Mouse (Mus musculus) forebrain, embryonic 12.5 days (tissue): ENCODE data around the gene Asah2. TPM values are rescaled to one million over a fixed set of nuclear protein-coding genes. Genes with fewer than 3 reads are reported as not detected.
"Not testable (repeated sequence)": the region's sequence is repeated elsewhere in the genome, so short reads cannot be mapped to it uniquely, and the experiment has no call there.

Experiments
- ATAC-seq: fragments of 200-750 bp; cut with Nextera tagmentation; 2 replicates; pipeline ENCODE4 v1.8.0; 2017; ENCODE audit warnings: moderate TSS enrichment; ENCODE audit not compliant: low FRiP score
- H3K27ac ChIP-seq: fragments of 300-500 bp; sonication (generic); 2 replicates; pipeline ENCODE4 v1.5.1; 2016; ENCODE audit warnings: mild to moderate bottlenecking
- H3K27me3 ChIP-seq: fragments of 300-500 bp; sonication (generic); 2 replicates; pipeline ENCODE4 v1.6.1; 2016; ENCODE audit warnings: mild to moderate bottlenecking
- H3K36me3 ChIP-seq: fragments of 300-500 bp; sonication (generic); replicated peaks from 2 replicates; pipeline ENCODE4 v1.6.1; 2016; ENCODE audit warnings: mild to moderate bottlenecking
- H3K4me1 ChIP-seq: fragments of 300-500 bp; sonication (generic); 2 replicates; pipeline ENCODE4 v1.6.1; 2016
- H3K4me2 ChIP-seq: fragments of 300-500 bp; sonication (generic); 2 replicates; pipeline ENCODE4 v1.6.1; 2016; ENCODE audit warnings: mild to moderate bottlenecking, moderate library complexity
- H3K4me3 ChIP-seq: fragments of 300-500 bp; sonication (generic); replicated peaks from 2 replicates; pipeline ENCODE4 v1.5.1; 2016; ENCODE audit warnings: mild to moderate bottlenecking
- H3K9ac ChIP-seq: fragments of 300-500 bp; sonication (generic); 2 replicates; pipeline ENCODE4 v1.6.1; 2016; ENCODE audit warnings: mild to moderate bottlenecking
- H3K9me3 ChIP-seq: fragments of 300-500 bp; sonication (generic); 2 replicates; pipeline ENCODE4 v1.6.1; 2016
- WGBS: fragments of 180-500 bp; shearing (Covaris S2); methylation state at CpG from one replicate; pipeline ENCODE4 v1.1.7; 2016; 5-methylcytosine and 5-hydroxymethylcytosine counted together
- polyA plus RNA-seq: library from polyadenylated mRNA; unstranded; fragments of >200 nt; fragmentation: Nextera tagmentation; extraction: Ambion mirVana; gene quantifications from 2 replicates; pipeline ENCODE4 v1.2.1, GENCODE M21; 2016

Asah2 gene
- polyA plus RNA-seq: 0.29 and 0.41 TPM in 2 replicates

DNA sequence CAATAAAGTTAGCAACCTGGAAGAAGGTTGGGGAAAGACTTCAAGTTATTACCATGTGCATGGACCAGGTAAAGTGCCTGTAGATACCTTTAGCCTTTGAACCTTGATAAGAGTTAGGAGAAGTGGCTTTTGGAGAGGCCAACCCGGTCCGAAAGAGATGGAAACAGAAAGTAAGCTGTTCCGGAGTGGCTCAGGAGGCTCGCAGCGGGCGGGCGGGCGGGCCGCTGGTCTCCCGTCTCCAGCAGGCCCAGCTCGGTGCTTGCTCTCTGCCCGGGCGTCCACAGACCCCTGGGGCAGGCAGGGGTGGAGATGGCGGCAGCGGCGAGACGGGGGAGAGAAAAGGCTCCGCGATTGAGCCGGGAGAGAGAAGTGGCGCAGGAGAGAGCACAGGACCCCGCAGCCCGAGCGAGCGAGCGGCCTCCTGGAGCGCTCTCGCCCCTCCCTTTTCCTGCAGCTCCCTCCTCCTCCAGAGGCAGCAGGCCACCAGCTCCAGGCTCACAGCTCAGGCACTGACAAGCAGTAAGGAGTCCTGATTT, at the start of gene Asah2:
Gene Asah2, minus strand, starts transcription at position 441 of the 536 bp plus-strand sequence.
- WGBS: under 1% methylated on average over 28 of the region's 28 CpGs
- peak within 1 kb of the TSS; percentile 59 for H3K4me3 ChIP-seq
- peak within 1 kb of the TSS; percentile 53; the same call in 1 of the 2 replicates for H3K27ac ChIP-seq
- no peaks in the 10 kb centered on the region for H3K36me3 ChIP-seq
- H3K4me1 ChIP-seq: peaks cover 3% of the 10 kb centered on the region; the same call in 1 of the 2 replicates
- peak within 1 kb of the TSS; percentile 66 for H3K4me2 ChIP-seq
- no peaks in the 10 kb centered on the region for H3K9me3 ChIP-seq
- ATAC-seq: peak; percentile 96
- H3K27me3 ChIP-seq: peaks cover 9% of the 10 kb centered on the region; the same call in 1 of the 2 replicates
- peak within 1 kb of the TSS; percentile 75 for H3K9ac ChIP-seq

DNA sequence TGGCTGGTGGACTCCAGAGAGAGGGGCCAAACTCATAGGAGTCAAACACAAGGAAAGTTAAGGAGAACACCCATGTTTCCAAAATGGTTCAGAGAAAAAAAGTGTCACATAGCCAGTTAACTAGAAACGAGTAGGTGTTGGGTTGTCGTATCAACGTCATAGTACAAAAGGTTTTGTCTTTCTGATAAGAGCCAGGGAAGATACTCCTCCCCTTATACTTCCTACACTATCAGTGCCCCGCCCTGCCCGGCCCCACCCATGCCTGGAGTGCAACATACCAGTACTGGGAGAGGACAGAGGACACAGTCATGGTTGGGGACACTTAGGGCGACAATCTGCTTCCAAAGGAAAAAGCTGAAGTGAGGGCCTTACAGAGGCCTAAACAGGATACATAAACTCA, 49.0 kb upstream of the Asah2 start:
- Histone ChIP-seq H3K27me3 (no peaks in the 10 kb centered on the region), H3K9me3 (no peaks in the 10 kb centered on the region), H3K9ac (no peak overlapping the region), H3K4me2 (no peak overlapping the region), H3K4me1 (no peaks in the 10 kb centered on the region), H3K4me3 (no peak overlapping the region), H3K27ac (no peak overlapping the region), H3K36me3 (no peaks in the 10 kb centered on the region)
- 89% methylated on average over 6 of the region's 6 CpGs for WGBS
- no peak for ATAC-seq

DNA sequence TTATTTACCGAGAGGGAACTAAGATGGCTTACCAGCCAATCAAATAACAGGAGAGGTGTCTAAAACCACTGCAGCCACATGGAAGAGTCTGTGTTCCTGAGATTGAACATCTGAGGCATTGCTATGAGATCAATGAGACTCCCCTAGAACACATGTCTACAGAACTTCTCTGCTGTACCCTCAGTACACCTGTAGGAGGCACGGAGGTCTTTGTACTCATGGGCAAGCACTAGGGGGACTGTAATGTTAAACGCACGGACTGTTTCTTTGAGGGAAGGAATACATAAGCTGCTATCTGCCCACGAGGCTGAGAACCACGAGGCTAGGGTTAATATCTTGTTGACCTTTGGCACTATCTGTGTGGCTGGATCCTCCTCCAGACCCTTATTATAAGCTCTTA, 44.5 kb upstream of the Asah2 start:
- Histone ChIP-seq H3K27me3 (no peaks in the 10 kb centered on the region), H3K9ac (no peak overlapping the region), H3K4me1 (no peaks in the 10 kb centered on the region), H3K9me3 (no peaks in the 10 kb centered on the region), H3K4me2 (no peak overlapping the region), H3K4me3 (no peak overlapping the region), H3K27ac (no peak overlapping the region), H3K36me3 (no peaks in the 10 kb centered on the region)
- no peak for ATAC-seq
- WGBS: 80% methylated on average over 6 of the region's 6 CpGs

DNA sequence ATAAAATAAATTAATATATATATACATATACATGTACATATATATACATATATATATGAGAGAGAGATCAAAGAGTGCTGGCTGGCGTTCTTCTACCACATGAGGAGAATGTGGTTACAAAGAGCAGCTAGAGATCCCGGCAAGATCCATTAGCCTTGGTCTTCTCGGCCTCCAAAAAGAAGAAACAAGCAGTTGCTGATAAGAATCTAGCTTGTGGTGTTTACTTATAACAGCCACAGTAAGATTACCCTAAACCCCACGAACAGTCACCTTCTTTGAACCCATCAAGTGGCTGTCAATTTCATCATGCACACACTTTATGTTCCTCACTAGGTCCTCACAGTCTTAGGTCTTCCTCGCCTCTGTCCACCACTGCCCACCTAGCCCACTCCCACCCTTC, 40.7 kb upstream of the Asah2 start:
- Histone ChIP-seq H3K9ac (no peak overlapping the region), H3K9me3 (no peaks in the 10 kb centered on the region), H3K4me2 (no peak overlapping the region), H3K4me3 (no peak overlapping the region), H3K4me1 (no peaks in the 10 kb centered on the region), H3K27me3 (no peaks in the 10 kb centered on the region), H3K27ac (no peak overlapping the region), H3K36me3 (no peaks in the 10 kb centered on the region)
- ATAC-seq: no peak
- WGBS: 92% methylated on average over 5 of the region's 5 CpGs

DNA sequence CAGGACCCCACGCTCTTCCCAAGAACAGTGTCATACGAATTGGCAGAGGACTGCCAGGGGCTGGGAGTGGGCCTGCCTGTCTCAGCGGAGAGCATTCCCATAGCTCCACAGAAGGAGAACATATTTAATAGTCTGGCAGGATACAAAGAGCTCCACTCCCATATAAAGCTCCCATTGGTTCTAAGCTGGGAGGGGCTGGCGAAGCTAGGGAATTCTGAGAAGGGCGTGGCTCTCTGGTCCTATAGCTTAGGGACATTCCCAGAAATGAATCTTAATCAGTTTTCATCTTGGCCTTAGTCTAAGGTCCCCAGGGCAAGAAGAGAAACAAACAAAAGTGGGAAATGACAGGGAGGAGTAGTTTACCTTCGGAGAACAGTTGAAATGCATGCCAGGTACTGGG, 34.4 kb upstream of the Asah2 start:
- WGBS: 86% methylated on average over 6 of the region's 6 CpGs

DNA sequence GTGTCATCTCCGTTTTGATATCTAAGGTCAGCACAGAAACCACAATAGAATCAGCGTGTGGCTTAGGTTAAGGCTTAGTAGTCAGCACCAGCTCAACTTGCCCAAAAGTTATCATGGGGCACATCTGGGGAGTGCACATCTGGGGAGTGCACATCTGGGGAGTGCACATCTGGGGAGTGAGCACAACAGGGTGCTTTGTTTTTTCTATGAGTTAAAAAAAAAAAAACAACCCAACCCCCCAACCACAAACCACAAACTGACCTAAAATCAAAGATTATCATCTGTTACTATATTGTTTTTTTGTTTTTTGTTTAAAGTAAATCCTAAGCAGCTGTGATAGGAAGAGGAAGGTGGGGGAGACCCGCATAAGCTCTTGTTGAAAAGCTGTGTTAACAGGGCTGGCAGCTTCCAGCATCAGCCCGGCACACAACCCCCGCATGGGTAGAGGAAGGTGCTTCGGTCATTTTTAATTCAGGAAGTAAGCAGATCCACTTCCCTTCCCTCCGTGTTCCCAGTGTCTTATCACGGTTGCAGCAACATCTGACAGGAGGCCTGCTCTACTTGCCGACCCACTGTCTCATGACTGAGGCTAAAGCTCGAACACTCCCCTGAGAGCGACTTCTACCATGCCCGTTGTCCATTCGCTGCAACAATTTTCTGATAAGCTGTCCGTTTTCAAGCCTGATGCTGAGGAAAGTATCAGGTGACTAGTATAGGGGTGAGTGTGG, 30.5 kb upstream of the Asah2 start:
- no peaks in the 10 kb centered on the region for H3K36me3 ChIP-seq
- no peak overlapping the region for H3K27ac ChIP-seq
- H3K4me3 ChIP-seq: no peak overlapping the region
- H3K27me3 ChIP-seq: no peaks in the 10 kb centered on the region
- no peaks in the 10 kb centered on the region for H3K9me3 ChIP-seq
- no peak for ATAC-seq
- no peak overlapping the region for H3K9ac ChIP-seq
- peaks cover 6% of the 10 kb centered on the region for H3K4me1 ChIP-seq
- no peak overlapping the region for H3K4me2 ChIP-seq
- 88% methylated on average over 14 of the region's 14 CpGs for WGBS

More for the DNA sequence above, 34.4 kb upstream of the Asah2 start:
- H3K27me3 ChIP-seq: no peaks in the 10 kb centered on the region
- no peaks in the 10 kb centered on the region for H3K9me3 ChIP-seq
- H3K4me3 ChIP-seq: no peak overlapping the region
- H3K9ac ChIP-seq: no peak overlapping the region
- no peak overlapping the region for H3K27ac ChIP-seq
- no peaks in the 10 kb centered on the region for H3K4me1 ChIP-seq
- no peaks in the 10 kb centered on the region for H3K36me3 ChIP-seq
- H3K4me2 ChIP-seq: no peak overlapping the region
- ATAC-seq: no peak

DNA sequence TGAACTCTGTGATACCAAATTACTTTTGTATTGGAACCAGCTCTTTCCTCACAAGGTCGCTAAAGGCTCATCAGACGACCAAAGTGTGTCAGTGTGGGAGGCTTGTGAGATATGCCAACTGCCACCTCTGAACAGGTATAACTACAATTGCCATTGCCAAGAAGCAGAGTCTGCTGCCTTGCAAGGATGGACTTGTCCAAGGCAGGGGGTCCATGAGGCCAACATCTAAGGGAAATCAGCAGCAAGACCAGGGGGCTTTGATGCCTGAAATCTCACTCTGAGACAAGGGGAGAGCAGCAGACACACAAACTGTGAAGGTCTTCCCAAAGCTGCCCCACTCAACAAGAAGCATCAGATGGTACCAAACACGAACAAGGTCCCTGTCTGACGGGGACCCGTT, 29.9 kb upstream of the Asah2 start:
- no peak overlapping the region for H3K9ac ChIP-seq
- H3K27me3 ChIP-seq: no peaks in the 10 kb centered on the region
- peaks cover 6% of the 10 kb centered on the region for H3K4me1 ChIP-seq
- WGBS: 78% methylated on average over 5 of the region's 5 CpGs
- no peak overlapping the region for H3K4me2 ChIP-seq
- no peak overlapping the region for H3K4me3 ChIP-seq
- no peak for ATAC-seq
- H3K27ac ChIP-seq: no peak overlapping the region
- no peaks in the 10 kb centered on the region for H3K36me3 ChIP-seq
- H3K9me3 ChIP-seq: no peaks in the 10 kb centered on the region

DNA sequence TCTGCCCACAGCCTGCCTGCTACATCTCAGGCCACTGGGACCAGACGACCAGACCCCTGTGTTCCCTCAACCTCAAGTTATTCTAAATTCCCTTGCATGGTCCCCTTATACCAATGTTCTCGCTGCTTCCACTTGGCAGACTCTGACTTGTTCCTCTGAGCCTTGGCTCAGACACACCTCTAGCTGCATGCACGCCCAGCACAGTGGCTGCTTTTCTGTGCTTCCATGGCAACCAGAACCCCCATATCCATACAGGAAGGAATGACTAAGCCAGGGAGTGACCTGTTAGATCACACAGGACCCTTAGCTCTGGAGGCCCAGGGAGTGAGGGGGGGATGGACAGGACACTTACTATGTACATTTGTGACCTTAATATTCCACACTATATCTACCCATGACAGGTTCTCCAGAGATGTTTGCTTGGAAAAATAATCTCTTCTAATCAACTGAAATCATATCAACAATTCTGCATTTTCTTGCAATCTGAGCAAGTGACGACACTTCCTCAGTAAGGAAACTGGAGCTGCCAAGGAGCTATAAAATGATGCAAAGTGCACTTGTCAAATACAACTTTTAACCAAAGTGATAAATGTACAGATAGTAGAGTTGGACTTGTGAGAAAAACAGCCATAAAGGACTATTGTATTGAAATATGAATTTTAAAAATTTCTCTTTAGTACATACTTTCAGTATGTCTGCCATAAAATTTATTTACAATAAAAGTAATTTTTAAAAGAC, 29.0 kb upstream of the Asah2 start:
- Histone ChIP-seq H3K4me1 (peaks cover 6% of the 10 kb centered on the region), H3K27ac (no peak overlapping the region), H3K4me3 (no peak overlapping the region), H3K27me3 (no peaks in the 10 kb centered on the region), H3K9ac (no peak overlapping the region), H3K36me3 (no peaks in the 10 kb centered on the region), H3K9me3 (no peaks in the 10 kb centered on the region), H3K4me2 (no peak overlapping the region)
- ATAC-seq: 0 out of 2 replicates have a peak, but pooled peaks have one; percentile 41
- WGBS: 55% methylated on average over 4 of the region's 4 CpGs

DNA sequence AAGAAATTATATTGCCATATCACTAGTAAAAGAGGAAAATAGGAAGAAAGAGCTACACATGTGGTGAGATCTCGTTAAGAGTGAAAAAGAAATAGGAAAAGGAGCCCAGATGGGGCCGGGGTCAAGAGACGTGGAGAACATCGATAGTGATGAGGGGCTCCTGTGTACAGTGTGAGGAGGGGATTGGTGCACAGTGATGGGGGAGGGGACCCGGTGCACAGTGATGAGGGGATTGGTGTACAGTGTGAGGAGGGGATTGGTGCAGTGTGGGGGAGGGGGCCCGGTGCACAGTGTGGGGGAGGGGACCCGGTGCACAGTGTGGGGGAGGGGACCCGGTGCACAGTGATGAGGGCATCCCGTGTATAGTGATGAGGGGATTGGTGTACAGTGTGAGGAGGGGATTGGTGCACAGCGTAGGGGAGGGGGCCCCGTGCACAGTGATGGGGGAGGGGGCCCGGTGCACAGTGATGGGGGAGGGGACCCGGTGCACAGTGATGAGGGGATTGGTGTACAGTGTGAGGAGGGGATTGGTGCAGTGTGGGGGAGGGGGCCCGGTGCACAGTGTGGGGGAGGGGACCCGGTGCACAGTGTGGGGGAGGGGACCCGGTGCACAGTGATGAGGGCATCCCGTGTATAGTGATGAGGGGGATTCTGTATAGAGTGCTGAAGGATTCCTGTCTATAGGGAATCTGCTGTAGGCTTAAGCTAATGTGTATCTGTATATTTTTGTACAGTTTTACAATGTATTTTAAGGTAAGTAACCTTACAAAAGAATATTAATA, 23.9 kb upstream of the Asah2 start:
- H3K36me3 ChIP-seq, H3K4me2 ChIP-seq, H3K27me3 ChIP-seq, H3K4me1 ChIP-seq, H3K27ac ChIP-seq, H3K4me3 ChIP-seq, H3K9ac ChIP-seq, H3K9me3 ChIP-seq: not testable (repeated sequence)
- whole genome bisulfite sequencing: 91% methylated on average over 13 of the region's 17 CpGs
- 0 out of 2 replicates have a peak, but pooled peaks have one; percentile 68 for ATAC-seq

DNA sequence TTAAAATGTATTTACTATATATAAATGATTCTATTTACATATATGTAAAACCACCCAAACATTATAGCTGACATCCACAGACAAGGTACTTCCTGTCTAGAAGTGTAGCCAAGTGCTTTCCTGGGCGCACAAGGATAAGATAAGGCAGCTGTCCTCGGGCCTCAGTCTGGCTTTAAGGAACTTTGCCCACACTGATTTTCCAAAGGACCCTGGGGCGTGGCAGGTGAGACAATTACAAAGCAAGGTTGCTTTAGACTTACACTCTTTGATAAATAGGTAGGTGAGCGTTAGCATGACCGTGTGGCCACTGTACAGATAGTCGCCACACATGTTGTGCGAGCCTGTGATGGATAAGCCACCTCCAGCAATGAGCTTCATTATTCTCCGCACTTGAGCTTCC, 21.3 kb upstream of the Asah2 start:
- no peaks in the 10 kb centered on the region for H3K9me3 ChIP-seq
- no peak for ATAC-seq
- H3K36me3 ChIP-seq: no peaks in the 10 kb centered on the region
- H3K4me2 ChIP-seq: no peak overlapping the region
- no peaks in the 10 kb centered on the region for H3K4me1 ChIP-seq
- H3K9ac ChIP-seq: no peak overlapping the region
- no peak overlapping the region for H3K4me3 ChIP-seq
- H3K27ac ChIP-seq: no peak overlapping the region
- WGBS: 94% methylated on average over 8 of the region's 8 CpGs
- H3K27me3 ChIP-seq: no peaks in the 10 kb centered on the region

DNA sequence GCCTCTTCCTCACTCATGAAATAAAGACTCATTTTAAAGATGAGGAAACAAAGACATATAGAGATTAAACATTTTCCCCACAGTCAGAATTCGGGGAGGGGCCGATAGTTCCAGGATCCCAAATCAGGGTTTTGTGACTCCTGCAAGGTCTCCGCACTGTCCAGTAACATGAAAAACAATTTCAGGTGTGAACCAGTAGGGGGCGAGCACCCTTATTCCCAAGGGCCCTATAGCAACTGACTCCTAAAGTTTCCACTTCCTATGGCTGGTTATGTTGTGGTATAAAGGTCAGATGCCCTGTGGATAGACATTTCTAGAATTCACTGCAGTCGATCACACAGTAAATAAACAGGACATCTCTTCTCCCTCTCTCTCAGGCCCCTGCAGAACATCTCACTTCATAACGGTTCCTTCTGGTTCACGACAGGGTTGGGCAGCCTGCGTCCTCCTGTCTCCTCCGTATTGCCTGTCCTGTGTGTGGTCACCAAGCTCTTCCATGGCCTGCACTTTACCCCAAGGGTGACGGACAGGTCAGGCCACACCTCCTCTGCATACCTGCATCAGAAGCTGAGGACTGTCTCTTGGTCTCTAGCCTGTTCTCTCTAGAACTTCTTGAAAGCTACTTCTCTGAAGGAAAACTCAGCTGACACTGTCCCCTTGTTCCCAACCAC, 19.3 kb upstream of the Asah2 start:
- H3K9me3 ChIP-seq: no peaks in the 10 kb centered on the region
- ATAC-seq: no peak
- no peak overlapping the region for H3K4me2 ChIP-seq
- no peaks in the 10 kb centered on the region for H3K36me3 ChIP-seq
- no peak overlapping the region for H3K27ac ChIP-seq
- no peak overlapping the region for H3K9ac ChIP-seq
- H3K4me3 ChIP-seq: no peak overlapping the region
- H3K4me1 ChIP-seq: no peaks in the 10 kb centered on the region
- H3K27me3 ChIP-seq: no peaks in the 10 kb centered on the region
- WGBS: 71% methylated on average over 10 of the region's 10 CpGs

DNA sequence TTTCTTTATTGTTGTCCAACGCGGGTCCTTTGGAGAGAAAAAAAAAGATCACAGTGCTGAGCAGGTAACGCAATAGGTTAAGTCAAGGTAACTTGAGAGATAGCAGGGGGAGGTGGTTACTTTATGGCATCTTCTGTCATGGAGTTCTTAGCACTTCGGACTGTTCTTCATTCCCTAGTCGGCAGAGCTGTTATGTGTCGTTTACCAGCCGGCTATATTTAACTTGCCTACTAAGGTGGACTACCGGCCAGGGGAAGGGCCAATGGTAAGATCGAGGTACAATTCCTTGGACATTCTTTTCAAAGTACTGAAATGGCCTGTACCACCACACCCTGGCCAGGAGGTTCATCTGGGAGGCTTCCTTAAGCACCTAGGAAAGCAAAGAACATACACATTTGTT, 16.1 kb upstream of the Asah2 start:
- H3K9me3 ChIP-seq: no peaks in the 10 kb centered on the region
- no peak overlapping the region for H3K4me2 ChIP-seq
- no peaks in the 10 kb centered on the region for H3K27me3 ChIP-seq
- no peaks in the 10 kb centered on the region for H3K36me3 ChIP-seq
- H3K27ac ChIP-seq: no peak overlapping the region
- no peak overlapping the region for H3K4me3 ChIP-seq
- WGBS: 94% methylated on average over 9 of the region's 9 CpGs
- ATAC-seq: no peak
- H3K9ac ChIP-seq: no peak overlapping the region
- no peaks in the 10 kb centered on the region for H3K4me1 ChIP-seq
